Mouse (Mus musculus): ENCODE data around the gene Hivep3.

DNA sequence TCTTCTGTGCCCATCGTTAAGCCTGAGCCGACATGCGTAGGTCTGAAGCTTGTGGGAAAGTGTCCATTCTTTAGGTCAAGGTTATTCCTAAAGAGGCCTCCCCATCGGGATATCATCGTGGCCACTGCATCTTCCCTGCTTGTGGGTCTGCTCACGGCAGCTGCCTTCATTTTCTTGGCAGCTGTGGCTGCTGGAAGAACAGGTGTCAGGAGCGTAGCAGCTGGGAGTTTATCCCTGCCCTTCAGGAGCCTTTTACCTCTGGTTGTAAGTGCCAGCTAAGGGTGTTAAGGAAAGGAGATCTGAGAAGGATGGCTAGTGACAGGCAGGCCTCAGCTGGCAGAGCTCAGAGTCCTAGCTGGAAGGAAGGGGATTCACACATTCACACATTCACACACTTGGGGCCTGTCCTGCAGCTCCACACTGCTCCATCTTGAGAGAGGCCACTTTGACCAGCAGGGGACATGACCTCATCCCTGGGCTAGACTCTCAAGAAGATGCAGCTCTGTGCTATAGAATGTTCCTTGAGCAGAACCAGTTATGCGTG, 188.2 kb downstream of the Hivep3 start:
- TF ChIP-seq POLR2A (IDR thresholded peaks at IDR 0.05; ENCODE audit: extremely low read depth, insufficient read depth, low read length): no peak
- TF ChIP-seq CTCF (IDR thresholded peaks at IDR 0.05; ENCODE audit: low read depth, low read length): no peak
